29 mouse cellular contexts compared by ENCODE assay signal in genomic region chr17:67253445-67253844, GRCm38 (mm10).
DNase-seq lines count a peak whose midpoint lies in the region; ATAC-seq and TF ChIP-seq lines count a peak whose summit lies in the region.
"Had no signal": no experiment of that assay in that cellular context is flagged by ENCODE, and none has a peak within 500 bp of the region (broad histone marks: within the 10 kb centered on the region; RNA-seq: fewer than 3 reads in every experiment).

No protein-coding gene starts in this region.

- no peak overlapping the region for H3K4me3 ChIP-seq in kidney, embryonic 14.5 days (ENCODE audit: low read length)
- H3K4me3 ChIP-seq in lung, embryonic 15.5 days = no peak overlapping the region
- H3K4me3 ChIP-seq in C2C12 (ENCODE audit: insufficient read depth, poor library complexity, severe bottlenecking) (no peak overlapping the region), myocyte (no peak overlapping the region)
- H3K4me3 ChIP-seq in liver, embryonic 11.5 days (ENCODE audit: low read depth, low read length) = no peak overlapping the region
- H3K4me3 ChIP-seq: embryonic facial prominence, embryonic 15.5 days; forebrain, embryonic 13.5 days; heart, embryonic 15.5 days; intestine, embryonic 15.5 days; liver, embryonic 15.5 days; megakaryocyte, embryonic 14.5 days; midbrain, embryonic 12.5 days had no signal

- ATAC-seq in kidney, embryonic 14.5 days (ENCODE audit: low FRiP score, low TSS enrichment) = peak; percentile 61; the same call in 1 of the 2 replicates
- no peak for ATAC-seq in lung, embryonic 15.5 days (ENCODE audit: borderline replicate concordance, extremely low read depth, low FRiP score, low TSS enrichment)
- ATAC-seq in liver, embryonic 11.5 days (replicated peaks; ENCODE audit: low FRiP score) = no peak
- ATAC-seq: forebrain, embryonic 13.5 days; hindbrain, postnatal 0 days; intestine, embryonic 15.5 days; Patski had no signal

- TF ChIP-seq POLR2A in myocyte (IDR thresholded peaks at IDR 0.05; ENCODE audit: insufficient read length, low read depth) = no peak

- TF ChIP-seq CTCF in C2C12 (IDR thresholded peaks at IDR 0.05; ENCODE audit: control insufficient read depth, insufficient read depth, insufficient read length) = no peak

- H3K4me2 ChIP-seq in kidney, embryonic 14.5 days (replicated peaks; ENCODE audit: low read depth, low read length) = no peak overlapping the region
- H3K4me2 ChIP-seq in lung, embryonic 15.5 days = no peak overlapping the region
- H3K4me2 ChIP-seq in myocyte (ENCODE audit: low read depth) = peak overlapping the region; percentile 44
- H3K4me2 ChIP-seq in liver, embryonic 11.5 days = no peak overlapping the region
- H3K4me2 ChIP-seq: embryonic facial prominence, embryonic 15.5 days; forebrain, embryonic 13.5 days; heart, embryonic 15.5 days; intestine, embryonic 15.5 days; liver, embryonic 15.5 days; midbrain, embryonic 12.5 days had no signal

- no peak overlapping the region for H3K27ac ChIP-seq in kidney, embryonic 14.5 days (ENCODE audit: low read depth, low read length)
- H3K27ac ChIP-seq in lung, embryonic 15.5 days = peak overlapping the region; percentile 24; the same call in 1 of the 2 replicates
- no peak overlapping the region for H3K27ac ChIP-seq in liver, embryonic 11.5 days (ENCODE audit: low read depth, low read length)
- H3K27ac ChIP-seq: embryonic facial prominence, embryonic 15.5 days; forebrain, embryonic 13.5 days; heart, embryonic 15.5 days; hindbrain, postnatal 0 days; intestine, embryonic 15.5 days; liver, embryonic 15.5 days; midbrain, embryonic 12.5 days had no signal

- H3K9ac ChIP-seq in kidney, embryonic 14.5 days (ENCODE audit: low read depth, low read length) = no peak overlapping the region
- H3K9ac ChIP-seq in lung, embryonic 15.5 days = no peak overlapping the region
- no peak overlapping the region for H3K9ac ChIP-seq in liver, embryonic 11.5 days (ENCODE audit: low read depth, low read length)
- H3K9ac ChIP-seq: embryonic facial prominence, embryonic 15.5 days; forebrain, embryonic 13.5 days; heart, embryonic 15.5 days; intestine, embryonic 15.5 days; liver, embryonic 15.5 days; midbrain, embryonic 12.5 days had no signal

- H3ac ChIP-seq in C2C12 (ENCODE audit: control insufficient read depth, insufficient read length, low read depth) = no peak overlapping the region
- no peak overlapping the region for H3ac ChIP-seq in myocyte (ENCODE audit: control insufficient read depth, insufficient read length)

- no peaks in the 10 kb centered on the region for H3K79me3 ChIP-seq in C2C12 (ENCODE audit: low read depth)

- no peak for DNase-seq in kidney, postnatal 4 days
- DNase-seq in lung, postnatal 25 days (ENCODE audit: low spot score) = no peak
- DNase-seq in liver, embryonic 11.5 days (ENCODE audit: low spot score) = no peak
- DNase-seq: adrenal gland, postnatal 10 days; B cell, adult 2 months; cerebellum, adult 18-20 months; cerebellum, postnatal 10 days; gastrocnemius, postnatal 10 days; kidney, adult 9 months; kidney, postnatal 36 days; layer of hippocampus, postnatal 36 days; left cerebral cortex, postnatal 4 days; liver; retina, postnatal 1 day; right cerebral cortex, postnatal 14 days had no signal

- H3K36me3 ChIP-seq in kidney, embryonic 14.5 days (ENCODE audit: control insufficient read depth, insufficient read depth, low read length) = no peaks in the 10 kb centered on the region
- no peaks in the 10 kb centered on the region for H3K36me3 ChIP-seq in lung, embryonic 15.5 days
- no peaks in the 10 kb centered on the region for H3K36me3 ChIP-seq in C2C12 (ENCODE audit: control insufficient read depth, insufficient read depth)
- H3K36me3 ChIP-seq in myocyte (ENCODE audit: control insufficient read depth, insufficient read depth) = no peaks in the 10 kb centered on the region
- no peaks in the 10 kb centered on the region for H3K36me3 ChIP-seq in liver, embryonic 11.5 days (ENCODE audit: control insufficient read depth, insufficient read depth, low read length)
- H3K36me3 ChIP-seq: embryonic facial prominence, embryonic 15.5 days; heart, embryonic 15.5 days; intestine, embryonic 15.5 days; liver, embryonic 15.5 days; midbrain, embryonic 12.5 days had no signal

- 46% methylated on average over 4 of the region's 4 CpGs for WGBS in kidney, embryonic 14.5 days
- 28% methylated on average over 4 of the region's 4 CpGs for WGBS in lung, embryonic 15.5 days
- WGBS in liver, embryonic 11.5 days = 65% methylated on average over 4 of the region's 4 CpGs

- H3K79me2 ChIP-seq in C2C12 (ENCODE audit: control insufficient read depth, insufficient read depth) (no peaks in the 10 kb centered on the region), myocyte (ENCODE audit: control insufficient read depth, insufficient read depth) (no peaks in the 10 kb centered on the region)

- no peaks in the 10 kb centered on the region for H3K27me3 ChIP-seq in kidney, embryonic 14.5 days (ENCODE audit: control insufficient read depth, insufficient read depth, low read length)
- H3K27me3 ChIP-seq in lung, embryonic 15.5 days = no peaks in the 10 kb centered on the region
- H3K27me3 ChIP-seq in C2C12 (ENCODE audit: control insufficient read depth, insufficient read depth, insufficient read length) (no peaks in the 10 kb centered on the region), myocyte (ENCODE audit: control insufficient read depth, insufficient read depth, insufficient read length) (no peaks in the 10 kb centered on the region)
- no peaks in the 10 kb centered on the region for H3K27me3 ChIP-seq in liver, embryonic 11.5 days (replicated peaks; ENCODE audit: control insufficient read depth, insufficient read depth, low read length)
- H3K27me3 ChIP-seq: CH12.LX; embryonic facial prominence, embryonic 15.5 days; forebrain, embryonic 13.5 days; heart, embryonic 15.5 days; intestine, embryonic 15.5 days; liver, embryonic 15.5 days; megakaryocyte, embryonic 14.5 days; midbrain, embryonic 12.5 days; Patski had no signal

- H3K9me3 ChIP-seq in kidney, embryonic 14.5 days (ENCODE audit: control insufficient read depth, low read length) = no peaks in the 10 kb centered on the region
- no peaks in the 10 kb centered on the region for H3K9me3 ChIP-seq in lung, embryonic 15.5 days
- H3K9me3 ChIP-seq in liver, embryonic 11.5 days (ENCODE audit: control insufficient read depth, low read length) = no peaks in the 10 kb centered on the region
- H3K9me3 ChIP-seq: embryonic facial prominence, embryonic 15.5 days; forebrain, embryonic 13.5 days; heart, embryonic 15.5 days; intestine, embryonic 15.5 days; liver, embryonic 15.5 days; midbrain, embryonic 12.5 days had no signal

- H3K4me1 ChIP-seq in kidney, embryonic 14.5 days (ENCODE audit: control insufficient read depth, insufficient read depth, low read length) = no peaks in the 10 kb centered on the region
- peaks cover 18% of the 10 kb centered on the region for H3K4me1 ChIP-seq in lung, embryonic 15.5 days
- H3K4me1 ChIP-seq in liver, embryonic 11.5 days (replicated peaks; ENCODE audit: control insufficient read depth, insufficient read depth, low read length) = no peaks in the 10 kb centered on the region
- H3K4me1 ChIP-seq: embryonic facial prominence, embryonic 15.5 days; forebrain, embryonic 13.5 days; heart, embryonic 15.5 days; intestine, embryonic 15.5 days; liver, embryonic 15.5 days; megakaryocyte, embryonic 14.5 days; midbrain, embryonic 12.5 days had no signal

TF ChIP-seq in C2C12, 6 proteins besides CTCF, POLR2A, EP300 and RAD21:
- TF ChIP-seq MYOD1 (IDR thresholded peaks at IDR 0.05; ENCODE audit: control insufficient read depth, insufficient read length, low read depth) = peak; percentile 95
- peak; percentile 69 for TF ChIP-seq MAX (IDR thresholded peaks at IDR 0.05)
- no peak for TF ChIP-seq CEBPB (IDR thresholded peaks at IDR 0.05; ENCODE audit: low read depth)
- TF ChIP-seq USF1 (IDR thresholded peaks at IDR 0.05; ENCODE audit: low read depth) = no peak
TF ChIP-seq in C2C12: peak in this region for 2.

TF ChIP-seq in myocyte, 11 proteins besides CTCF, POLR2A, EP300 and RAD21:
- TF ChIP-seq TCF3 (IDR thresholded peaks at IDR 0.05; ENCODE audit: insufficient read length, low read depth) (no peak), MYOG (IDR thresholded peaks at IDR 0.05; ENCODE audit: control insufficient read depth in 1 of 3, insufficient read depth in 1 of 3, insufficient read length in 2 of 3, low read depth in 2 of 3) (peak in 1 of 3 experiments; percentile 6), POLR2AphosphoS2 (IDR thresholded peaks at IDR 0.05; ENCODE audit: insufficient read length, low read depth) (no peak), SRF (IDR thresholded peaks at IDR 0.05; ENCODE audit: control insufficient read depth, insufficient read length, low read depth) (no peak), USF1 (IDR thresholded peaks at IDR 0.05; ENCODE audit: low read depth) (no peak), MAX (IDR thresholded peaks at IDR 0.05; ENCODE audit: low read depth) (no peak), CEBPB (IDR thresholded peaks at IDR 0.05; ENCODE audit: insufficient read depth, poor library complexity, severe bottlenecking) (no peak), REST (IDR thresholded peaks at IDR 0.05; ENCODE audit: insufficient read depth, insufficient read length) (no peak), E2F4 (IDR thresholded peaks at IDR 0.05; ENCODE audit: insufficient read depth) (no peak), MYOD1 (IDR thresholded peaks at IDR 0.05; ENCODE audit: control insufficient read depth in 1 of 3, insufficient read length in 2 of 3, low read depth in 2 of 3) (peak; percentile 84 to 91 (median 89))
